Mouse (Mus musculus): Measurements from ENCODE around the gene Thra.

Thra gene

GRCm38 (mm10) chr11:98796515-98797216, 56.2 kb downstream of the Thra start:
- no peak for DNase-seq (ENCODE audit: low spot score)

GRCm38 (mm10) chr11:98797306-98797705, 56.9 kb downstream of the Thra start:
- DNase-seq (ENCODE audit: low spot score): no peak

- no peak for DNase-seq (ENCODE audit: low spot score)
These were observed 57.5 kb downstream of the Thra start for GRCm38 (mm10) chr11:98797909-98798308.

GRCm38 (mm10) chr11:98804605-98805004, 64.2 kb downstream of the Thra start, which contains the start of gene Casc3:
Casc3 (plus strand) TSS chr11:98804905.
- no peak for DNase-seq (ENCODE audit: low spot score)

- no peak for DNase-seq (ENCODE audit: low spot score)
These were observed 68.0 kb downstream of the Thra start for GRCm38 (mm10) chr11:98808417-98808816.

- peak; percentile 87 for DNase-seq (ENCODE audit: low spot score)
These were observed 69.2 kb downstream of the Thra start for GRCm38 (mm10) chr11:98809457-98810290.

- DNase-seq (ENCODE audit: low spot score): no peak
These were observed 70.2 kb downstream of the Thra start for GRCm38 (mm10) chr11:98810686-98811085.

- DNase-seq (ENCODE audit: low spot score): no peak
These were observed 76.3 kb downstream of the Thra start for GRCm38 (mm10) chr11:98816706-98817239.

Measured in ovary, postnatal 10 days (tissue).